Mouse (Mus musculus) liver, adult (tissue): Measurements from ENCODE around the gene Iffo2.

ENCODE experiments used
- GATA4 ChIP-seq: IDR thresholded peaks from 2 replicates; pipeline ENCODE4 v1.6.1; 2014; ENCODE audit warnings: mild to moderate bottlenecking, low read length; ENCODE audit not compliant: insufficient replicate concordance

Iffo2 gene

GRCm38 (mm10) chr4:139669847-139670246, 139.5 kb downstream of the Iffo2 start:
- no peak for TF ChIP-seq GATA4
